Comparison of ENCODE assay signal across 8 mouse cellular contexts in the genomic region with DNA sequence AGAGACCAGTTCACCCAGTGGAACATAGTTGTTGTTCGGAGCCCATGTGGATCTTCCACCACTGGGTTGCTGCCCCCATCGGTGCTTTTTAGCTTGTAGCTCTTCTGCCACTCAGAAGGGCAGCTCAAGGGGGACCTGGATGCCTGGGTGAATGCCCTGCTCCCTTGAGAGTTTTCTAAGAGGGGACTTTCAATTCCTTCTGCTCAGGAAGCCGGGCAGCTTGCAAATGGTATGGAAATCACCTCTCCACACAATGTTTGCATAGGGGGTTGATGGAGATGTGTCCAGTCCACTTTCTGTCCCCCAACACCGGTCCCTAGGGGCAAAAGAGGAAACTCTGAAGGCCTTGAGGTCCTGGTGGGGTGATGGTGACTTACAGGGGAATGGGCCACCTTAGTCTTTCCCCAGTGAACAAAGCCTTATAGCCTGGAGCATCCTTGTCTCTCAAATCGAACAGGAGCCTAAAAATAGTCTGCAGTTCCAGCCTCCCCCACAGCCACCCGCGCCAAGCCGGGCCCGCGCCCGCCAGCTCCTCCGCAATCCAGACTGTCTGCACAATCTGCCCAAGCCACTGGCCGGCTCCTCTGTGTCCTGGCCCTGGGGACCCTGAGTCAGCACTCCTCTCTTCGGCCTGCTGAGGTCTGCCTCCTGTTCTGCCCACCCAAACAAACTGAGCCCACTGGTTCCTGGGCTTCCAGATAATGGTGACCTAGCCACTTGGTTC. TPM values are rescaled to one million over a fixed set of nuclear protein-coding genes. Genes with fewer than 3 reads are reported as not detected.
DNase-seq lines count a peak whose midpoint lies in the region; ATAC-seq lines count a peak whose summit lies in the region.

No protein-coding gene starts in this region.

- no peak for ATAC-seq in activated CD4-positive, CD25-positive, alpha-beta regulatory T cell, adult 4 months

- DNase-seq in retina, postnatal 1 day: peak; percentile 24
- DNase-seq in retina, embryonic 14.5 days (ENCODE audit: low spot score): no peak
- peak; percentile 90 to 91 for DNase-seq in cerebellum, postnatal 10 days
- DNase-seq in heart, postnatal 14 days: peak; percentile 82 to 83
- DNase-seq in right cerebral cortex, postnatal 25 days: peak; percentile 77
- DNase-seq in lung, postnatal 10 days: no peak
- no peak for DNase-seq in T-cell, adult 2 months (ENCODE audit: low spot score)

- intact Hi-C loops in heart, postnatal 14 days (cut with DNase I): loop anchor here (2.0 kb wide), 1 partner anchor 23 kb away; no protein-coding TSS in a partner anchor

RNA-seq across cellular contexts. Expression of gene Sema7a, which starts 27.5 kb away (rescaled TPM):
- total RNA-seq in heart, postnatal 14 days (2021): 10 to 100 TPM; 38.9 to 43.7 TPM
- polyA plus RNA-seq in activated CD4-positive, CD25-positive, alpha-beta regulatory T cell, adult 4 months (2017; shearing (Covaris generic)): under 1 TPM; 0.16 to 0.55 TPM

RNA-seq across cellular contexts. Expression of gene Cyp11a1, which starts 38.8 kb away (rescaled TPM):
- total RNA-seq in heart, postnatal 14 days (2021): under 1 TPM; 0.17 to 0.63 TPM
- polyA plus RNA-seq in activated CD4-positive, CD25-positive, alpha-beta regulatory T cell, adult 4 months (2017; shearing (Covaris generic)): not detected

RNA-seq across cellular contexts. Expression of gene Ubl7, which starts 56.6 kb away (rescaled TPM):
- total RNA-seq in heart, postnatal 14 days (2021): 10 to 100 TPM; 70.7 to 73.5 TPM
- polyA plus RNA-seq in activated CD4-positive, CD25-positive, alpha-beta regulatory T cell, adult 4 months (2017; shearing (Covaris generic)): 100 to 1,000 TPM; 119 to 137 TPM

Comparison
In these comparisons a context has a peak if more than half of its experiments do, and no peak if none do; other contexts are left out.
1. DNase-seq: peak in retina, postnatal 1 day (single experiment), cerebellum, postnatal 10 days (2 of 2), heart, postnatal 14 days (2 of 2) and right cerebral cortex, postnatal 25 days (single experiment); none in retina, embryonic 14.5 days (single experiment), lung, postnatal 10 days (single experiment) and T-cell, adult 2 months (single experiment).